Mouse (Mus musculus): ENCODE data around the gene Ncan. TPM values are rescaled to one million over a fixed set of nuclear protein-coding genes. Genes with fewer than 3 reads are reported as not detected.

Ncan gene
- polyA plus RNA-seq, 1 experiment from 2014 or later: 0.16 TPM

DNA sequence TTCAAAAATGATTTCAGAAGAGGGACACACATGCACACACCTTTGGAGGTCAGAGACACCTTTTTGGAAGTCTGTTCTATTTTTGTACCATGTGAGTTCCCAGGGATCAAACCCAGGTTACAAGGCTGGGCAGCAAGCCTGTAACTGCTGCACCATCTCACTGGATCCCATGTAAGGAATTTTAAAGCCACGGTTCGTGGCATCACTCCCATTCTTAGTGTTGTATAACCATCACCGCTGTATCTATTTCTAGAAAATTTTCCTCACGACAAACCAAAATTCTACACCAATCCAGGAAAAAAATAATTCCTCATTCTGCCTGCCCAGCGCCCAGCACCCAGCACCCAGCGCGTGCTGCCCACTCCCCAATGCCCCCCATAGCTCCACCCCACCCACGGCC, 21.4 kb downstream of the Ncan start:
- Histone ChIP-seq H3K4me1 (ENCODE audit: control insufficient read depth, insufficient read depth, low read length) (no peaks in the 10 kb centered on the region), H3K4me3 (ENCODE audit: low read depth, low read length) (no peak overlapping the region), H3K4me2 (no peak overlapping the region), H3K27me3 (ENCODE audit: control insufficient read depth, insufficient read depth, low read length) (peaks cover 8% of the 10 kb centered on the region; the same call in 1 of the 2 replicates), H3K9ac (ENCODE audit: low read depth, low read length) (no peak overlapping the region), H3K27ac (ENCODE audit: low read depth, low read length) (no peak overlapping the region), H3K36me3 (ENCODE audit: control insufficient read depth, insufficient read depth, low read length) (no peaks in the 10 kb centered on the region), H3K9me3 (replicated peaks; ENCODE audit: control insufficient read depth, low read length) (no peaks in the 10 kb centered on the region)
- ATAC-seq (replicated peaks; ENCODE audit: insufficient number of reproducible peaks, low FRiP score, low TSS enrichment): no peak
- 70% methylated on average over 8 of the region's 8 CpGs for WGBS (ENCODE audit: insufficient replicate concordance)

DNA sequence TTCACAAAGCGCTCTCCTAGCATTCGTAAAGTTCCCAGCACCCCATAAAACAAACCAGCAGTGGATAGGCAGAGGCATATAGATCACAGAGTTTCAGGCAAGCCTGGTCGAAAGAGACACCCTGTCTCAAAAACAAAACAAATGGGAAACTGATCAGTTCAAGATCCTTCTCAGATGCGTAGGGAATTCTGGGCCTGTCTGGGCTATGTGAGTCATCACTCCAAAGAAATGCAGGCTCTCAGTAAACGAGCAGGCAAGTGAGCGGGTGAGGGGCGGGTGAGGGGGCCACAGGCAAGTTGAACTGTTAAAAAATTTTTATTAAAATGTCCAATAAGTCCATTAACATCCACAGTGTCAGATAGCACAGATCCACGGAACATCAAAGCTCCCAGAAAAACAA, 27.9 kb downstream of the Ncan start:
- Histone ChIP-seq H3K27me3 (ENCODE audit: control insufficient read depth, insufficient read depth, low read length) (peaks cover 49% of the 10 kb centered on the region), H3K4me3 (ENCODE audit: low read depth, low read length) (no peak overlapping the region), H3K9me3 (replicated peaks; ENCODE audit: control insufficient read depth, low read length) (no peaks in the 10 kb centered on the region), H3K9ac (ENCODE audit: low read depth, low read length) (no peak overlapping the region), H3K4me2 (no peak overlapping the region), H3K27ac (ENCODE audit: low read depth, low read length) (no peak overlapping the region), H3K4me1 (ENCODE audit: control insufficient read depth, insufficient read depth, low read length) (peaks cover 4% of the 10 kb centered on the region), H3K36me3 (ENCODE audit: control insufficient read depth, insufficient read depth, low read length) (no peaks in the 10 kb centered on the region)
- WGBS (ENCODE audit: insufficient replicate concordance): 49% methylated on average over 8 of the region's 8 CpGs
- no peak for ATAC-seq (replicated peaks; ENCODE audit: insufficient number of reproducible peaks, low FRiP score, low TSS enrichment)

DNA sequence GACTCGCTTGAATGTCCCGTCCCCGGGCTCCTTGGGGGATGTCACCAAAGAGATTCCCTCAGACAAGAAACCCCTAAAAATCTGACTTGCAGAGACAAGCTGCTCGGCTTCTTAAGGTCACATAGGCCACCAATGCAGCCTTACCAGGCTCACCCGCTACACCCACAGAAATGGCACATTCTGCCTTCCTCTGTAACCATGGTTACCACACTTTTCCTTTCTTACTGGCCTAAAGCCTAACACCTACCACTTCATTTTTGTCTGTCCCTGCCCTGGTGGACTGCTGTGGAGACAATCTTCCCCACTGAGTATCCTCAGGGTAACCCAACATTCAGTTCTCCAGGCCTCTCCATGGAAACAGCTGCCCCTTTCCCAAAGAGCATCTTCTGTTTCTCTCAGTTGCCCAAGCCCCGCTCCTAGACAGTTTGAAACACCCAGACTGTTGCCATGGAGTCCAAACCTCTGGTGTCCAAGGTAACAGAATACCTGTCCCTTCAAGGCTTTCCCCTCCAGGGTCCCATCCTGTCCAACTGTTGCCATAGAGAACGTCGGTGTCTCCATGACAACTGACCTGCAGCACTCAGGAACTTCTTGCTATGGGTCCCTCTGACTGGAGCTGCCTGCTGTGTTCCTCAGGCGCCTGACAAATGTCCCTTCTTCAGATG, 31.2 kb downstream of the Ncan start:
- no peaks in the 10 kb centered on the region for H3K36me3 ChIP-seq (ENCODE audit: control insufficient read depth, insufficient read depth, low read length)
- WGBS (ENCODE audit: insufficient replicate concordance): 63% methylated on average over 9 of the region's 9 CpGs
- peaks cover 7% of the 10 kb centered on the region for H3K4me1 ChIP-seq (ENCODE audit: control insufficient read depth, insufficient read depth, low read length)
- H3K4me2 ChIP-seq: no peak overlapping the region
- H3K27me3 ChIP-seq (ENCODE audit: control insufficient read depth, insufficient read depth, low read length): peaks cover 75% of the 10 kb centered on the region
- H3K27ac ChIP-seq (ENCODE audit: low read depth, low read length): no peak overlapping the region
- no peak overlapping the region for H3K9ac ChIP-seq (ENCODE audit: low read depth, low read length)
- no peak overlapping the region for H3K4me3 ChIP-seq (ENCODE audit: low read depth, low read length)
- ATAC-seq (replicated peaks; ENCODE audit: insufficient number of reproducible peaks, low FRiP score, low TSS enrichment): no peak
- no peaks in the 10 kb centered on the region for H3K9me3 ChIP-seq (replicated peaks; ENCODE audit: control insufficient read depth, low read length)

DNA sequence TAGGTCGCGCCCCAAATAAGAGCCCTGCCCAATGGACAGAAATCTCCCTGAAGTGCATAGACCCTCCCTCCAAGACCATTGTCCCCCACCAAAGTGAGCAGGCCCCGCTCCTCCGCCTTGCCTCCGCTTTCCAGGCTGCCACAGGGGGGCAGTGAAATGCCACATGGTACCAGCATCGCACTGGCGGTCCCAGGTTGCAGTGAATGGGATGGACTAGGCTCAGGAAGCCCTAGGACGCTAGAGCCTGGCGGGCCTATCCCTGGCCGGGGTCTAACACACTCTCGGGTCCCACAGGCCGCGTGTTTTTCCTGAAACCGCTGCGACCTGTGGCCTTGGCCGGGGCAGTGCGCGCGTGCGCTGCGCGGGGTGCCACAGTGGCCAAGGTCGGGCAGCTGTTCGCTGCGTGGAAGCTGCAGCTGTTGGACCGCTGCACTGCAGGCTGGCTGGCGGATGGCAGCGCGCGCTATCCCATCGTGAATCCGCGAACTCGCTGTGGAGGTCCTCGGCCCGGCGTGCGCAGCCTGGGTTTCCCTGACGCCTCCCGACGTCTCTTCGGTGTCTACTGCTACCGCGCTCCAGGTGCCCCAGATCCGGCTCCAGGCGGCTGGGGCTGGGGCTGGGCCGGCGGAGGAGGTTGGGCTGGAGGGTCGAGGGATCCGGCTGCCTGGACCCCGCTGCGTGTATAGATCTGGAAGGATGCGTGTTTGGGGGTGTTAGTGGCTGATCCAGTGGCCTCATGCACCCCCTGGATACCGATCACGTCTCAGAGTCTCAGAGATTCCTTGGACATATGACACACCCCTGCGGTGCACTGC, 32.6 kb downstream of the Ncan start:
- H3K4me3 ChIP-seq (ENCODE audit: low read depth, low read length): peak overlapping the region; percentile 35
- 5% methylated on average over 56 of the region's 56 CpGs for WGBS (ENCODE audit: insufficient replicate concordance)
- no peak for ATAC-seq (replicated peaks; ENCODE audit: insufficient number of reproducible peaks, low FRiP score, low TSS enrichment)
- no peaks in the 10 kb centered on the region for H3K36me3 ChIP-seq (ENCODE audit: control insufficient read depth, insufficient read depth, low read length)
- peaks cover 13% of the 10 kb centered on the region for H3K4me1 ChIP-seq (ENCODE audit: control insufficient read depth, insufficient read depth, low read length)
- no peaks in the 10 kb centered on the region for H3K9me3 ChIP-seq (replicated peaks; ENCODE audit: control insufficient read depth, low read length)
- H3K9ac ChIP-seq (ENCODE audit: low read depth, low read length): no peak overlapping the region; the same call in 1 of the 2 replicates
- no peak overlapping the region for H3K27ac ChIP-seq (ENCODE audit: low read depth, low read length)
- peaks cover 89% of the 10 kb centered on the region for H3K27me3 ChIP-seq (ENCODE audit: control insufficient read depth, insufficient read depth, low read length)
- peak overlapping the region; percentile 73 for H3K4me2 ChIP-seq

DNA sequence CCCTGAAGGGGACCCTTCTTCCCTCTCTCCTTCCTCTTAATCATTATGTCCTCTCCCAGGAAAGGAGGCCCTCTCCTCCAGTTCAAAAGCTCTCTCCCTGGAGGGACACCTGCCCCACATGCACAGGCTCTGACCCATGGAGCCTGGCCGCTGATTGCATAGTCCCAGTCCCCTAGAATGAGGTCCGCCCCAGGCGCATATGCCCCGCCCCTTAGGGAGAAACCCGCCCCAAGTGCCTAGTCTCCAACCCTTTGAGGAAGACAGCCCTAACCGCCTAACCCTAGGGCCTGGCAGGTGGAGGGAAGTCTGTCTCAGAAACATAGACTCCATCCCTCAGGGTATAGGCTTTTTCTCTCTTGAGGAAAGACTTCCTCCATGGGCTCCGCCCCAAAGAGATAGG, 33.4 kb downstream of the Ncan start:
- H3K4me1 ChIP-seq (ENCODE audit: control insufficient read depth, insufficient read depth, low read length): peaks cover 13% of the 10 kb centered on the region
- ATAC-seq (replicated peaks; ENCODE audit: insufficient number of reproducible peaks, low FRiP score, low TSS enrichment): no peak
- no peaks in the 10 kb centered on the region for H3K36me3 ChIP-seq (ENCODE audit: control insufficient read depth, insufficient read depth, low read length)
- no peaks in the 10 kb centered on the region for H3K9me3 ChIP-seq (replicated peaks; ENCODE audit: control insufficient read depth, low read length)
- H3K9ac ChIP-seq (ENCODE audit: low read depth, low read length): no peak overlapping the region
- peaks cover 94% of the 10 kb centered on the region for H3K27me3 ChIP-seq (ENCODE audit: control insufficient read depth, insufficient read depth, low read length)
- 7% methylated on average over 7 of the region's 7 CpGs for WGBS (ENCODE audit: insufficient replicate concordance)
- no peak overlapping the region for H3K27ac ChIP-seq (ENCODE audit: low read depth, low read length)
- no peak overlapping the region for H3K4me3 ChIP-seq (ENCODE audit: low read depth, low read length)
- H3K4me2 ChIP-seq: no peak overlapping the region

- Histone ChIP-seq H3K4me3 (ENCODE audit: low read depth, low read length) (no peak overlapping the region), H3K4me1 (ENCODE audit: control insufficient read depth, insufficient read depth, low read length) (peaks cover 13% of the 10 kb centered on the region), H3K27ac (ENCODE audit: low read depth, low read length) (no peak overlapping the region), H3K9ac (ENCODE audit: low read depth, low read length) (no peak overlapping the region), H3K9me3 (replicated peaks; ENCODE audit: control insufficient read depth, low read length) (no peaks in the 10 kb centered on the region), H3K27me3 (ENCODE audit: control insufficient read depth, insufficient read depth, low read length) (peaks cover 92% of the 10 kb centered on the region), H3K36me3 (ENCODE audit: control insufficient read depth, insufficient read depth, low read length) (no peaks in the 10 kb centered on the region), H3K4me2 (no peak overlapping the region)
- 46% methylated on average over 1 of the region's 1 CpGs for WGBS (ENCODE audit: insufficient replicate concordance)
- ATAC-seq (replicated peaks; ENCODE audit: insufficient number of reproducible peaks, low FRiP score, low TSS enrichment): no peak
Observed at GRCm38 (mm10) chr8:70086151-70086550, 34.5 kb downstream of the Ncan start.

DNA sequence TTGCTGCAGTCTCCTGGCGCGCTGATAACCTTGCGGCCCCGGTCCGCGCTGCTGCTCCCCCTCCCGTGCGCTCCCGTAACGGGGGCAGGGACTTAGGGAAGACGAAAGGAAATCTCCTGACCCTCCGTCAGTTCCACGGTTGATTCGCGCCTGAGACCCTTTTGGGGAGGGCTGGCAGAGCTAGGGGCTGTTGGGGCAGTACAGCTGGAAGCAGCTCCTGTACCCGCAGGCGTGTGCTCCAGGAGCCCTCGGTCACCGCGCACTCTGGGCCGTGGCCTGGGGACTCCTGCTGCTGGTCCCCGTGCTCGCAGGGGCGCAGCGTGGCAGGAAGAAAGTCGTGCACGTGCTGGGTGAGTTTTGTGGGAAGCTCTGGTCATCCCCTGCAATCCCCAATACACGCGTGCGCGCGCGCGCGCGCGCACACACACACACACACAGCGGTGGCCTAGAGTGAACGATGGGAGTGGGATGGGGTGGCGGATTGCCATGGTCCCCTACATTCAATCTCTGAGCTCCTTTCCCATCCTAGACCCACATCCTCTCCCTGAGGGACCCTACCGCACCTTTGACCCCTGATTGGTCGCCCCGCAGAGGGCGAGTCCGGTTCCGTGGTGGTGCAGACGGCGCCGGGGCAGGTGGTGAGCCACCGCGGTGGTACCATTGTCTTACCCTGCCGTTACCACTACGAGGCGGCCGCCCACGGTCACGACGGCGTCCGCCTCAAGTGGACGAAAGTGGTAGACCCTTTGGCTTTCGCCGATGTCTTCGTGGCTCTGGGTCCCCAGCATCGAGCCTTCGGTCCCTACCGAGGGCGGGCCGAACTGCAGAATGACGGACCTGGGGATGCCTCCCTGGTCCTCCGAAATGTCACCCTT, 36.2 kb downstream of the Ncan start:
- ATAC-seq (replicated peaks; ENCODE audit: insufficient number of reproducible peaks, low FRiP score, low TSS enrichment): no peak
- H3K9ac ChIP-seq (ENCODE audit: low read depth, low read length): no peak overlapping the region
- H3K4me1 ChIP-seq (ENCODE audit: control insufficient read depth, insufficient read depth, low read length): peaks cover 16% of the 10 kb centered on the region
- no peak overlapping the region for H3K27ac ChIP-seq (ENCODE audit: low read depth, low read length)
- peak overlapping the region; percentile 46 for H3K4me3 ChIP-seq (ENCODE audit: low read depth, low read length)
- WGBS (ENCODE audit: insufficient replicate concordance): 2% methylated on average over 71 of the region's 71 CpGs
- H3K9me3 ChIP-seq (replicated peaks; ENCODE audit: control insufficient read depth, low read length): no peaks in the 10 kb centered on the region
- no peaks in the 10 kb centered on the region for H3K36me3 ChIP-seq (ENCODE audit: control insufficient read depth, insufficient read depth, low read length)
- peak overlapping the region; percentile 82 for H3K4me2 ChIP-seq
- peaks cover 76% of the 10 kb centered on the region for H3K27me3 ChIP-seq (ENCODE audit: control insufficient read depth, insufficient read depth, low read length)

DNA sequence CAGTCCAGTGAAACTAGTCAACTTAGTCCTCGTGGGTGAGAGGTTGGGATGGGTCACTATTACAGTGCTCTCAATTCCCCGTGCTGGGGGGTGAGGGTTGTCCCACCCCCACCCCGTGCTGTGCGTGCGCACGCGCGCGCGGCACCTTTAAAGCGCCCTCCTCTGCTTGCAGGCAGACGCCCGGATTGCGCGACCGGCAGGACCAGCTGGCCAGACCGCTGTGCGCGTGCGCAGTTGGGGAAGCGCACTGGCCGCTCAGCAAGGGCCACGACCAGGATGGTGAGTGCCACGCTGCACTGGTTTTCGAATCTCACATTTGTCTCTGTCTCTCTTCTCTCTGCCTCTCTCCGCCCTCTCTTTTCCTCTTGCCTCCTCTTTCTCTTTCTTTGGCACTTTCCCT, 37.4 kb downstream of the Ncan start, which contains the start of gene Hapln4:
Hapln4 (plus strand) TSS at position 173 of the 400 bp plus-strand sequence.
- WGBS (ENCODE audit: insufficient replicate concordance): under 1% methylated on average over 26 of the region's 26 CpGs
- Histone ChIP-seq H3K36me3 (ENCODE audit: control insufficient read depth, insufficient read depth, low read length) (no peaks in the 10 kb centered on the region), H3K27ac (ENCODE audit: low read depth, low read length) (no peak within 1 kb of the TSS), H3K9ac (ENCODE audit: low read depth, low read length) (0 out of 2 replicates have a peak within 1 kb of the TSS, but pooled peaks have one; percentile 5), H3K27me3 (ENCODE audit: control insufficient read depth, insufficient read depth, low read length) (peaks cover 65% of the 10 kb centered on the region), H3K9me3 (replicated peaks; ENCODE audit: control insufficient read depth, low read length) (no peaks in the 10 kb centered on the region), H3K4me3 (ENCODE audit: low read depth, low read length) (peak within 1 kb of the TSS; percentile 46), H3K4me2 (peak within 1 kb of the TSS; percentile 82), H3K4me1 (ENCODE audit: control insufficient read depth, insufficient read depth, low read length) (peaks cover 17% of the 10 kb centered on the region)
- ATAC-seq (replicated peaks; ENCODE audit: insufficient number of reproducible peaks, low FRiP score, low TSS enrichment): no peak
